Mouse (Mus musculus) neural tube, embryonic 12.5 days (tissue): ENCODE measurements around the gene 2410137M14Rik. TPM values are rescaled to one million over a fixed set of nuclear protein-coding genes. Genes with fewer than 3 reads are reported as not detected.

Experiments used
- ATAC-seq: fragments of 200-750 bp; cut with Nextera tagmentation; 2 replicates; pipeline ENCODE4 v1.8.0; 2017; ENCODE audit warnings: low read depth, mild to moderate bottlenecking, moderate TSS enrichment, moderate library complexity; ENCODE audit not compliant: low FRiP score
- H3K27ac ChIP-seq: fragments of 300-500 bp; sonication (generic); 2 replicates; pipeline ENCODE4 v1.5.1; 2016
- H3K27me3 ChIP-seq: fragments of 300-500 bp; sonication (generic); replicated peaks from 2 replicates; pipeline ENCODE4 v1.6.1; 2016; ENCODE audit warnings: mild to moderate bottlenecking
- H3K36me3 ChIP-seq: fragments of 300-500 bp; sonication (generic); 2 replicates; pipeline ENCODE4 v1.6.1; 2016; ENCODE audit warnings: mild to moderate bottlenecking
- H3K4me1 ChIP-seq: fragments of 300-500 bp; sonication (generic); 2 replicates; pipeline ENCODE4 v1.6.1; 2016
- H3K4me2 ChIP-seq: fragments of 300-500 bp; sonication (generic); replicated peaks from 2 replicates; pipeline ENCODE4 v1.6.1; 2016; ENCODE audit warnings: mild to moderate bottlenecking
- H3K4me3 ChIP-seq: fragments of 300-500 bp; sonication (generic); 2 replicates; pipeline ENCODE4 v1.5.1; 2016
- H3K9ac ChIP-seq: fragments of 300-500 bp; sonication (generic); 2 replicates; pipeline ENCODE4 v1.6.1; 2016; ENCODE audit warnings: mild to moderate bottlenecking
- H3K9me3 ChIP-seq: fragments of 300-500 bp; sonication (generic); 2 replicates; pipeline ENCODE4 v1.6.1; 2016; ENCODE audit warnings: mild to moderate bottlenecking
- WGBS: fragments of 180-500 bp; shearing (Covaris S2); methylation state at CpG from one replicate; pipeline ENCODE4 v1.1.7; 2016; 5-methylcytosine and 5-hydroxymethylcytosine counted together
- polyA plus RNA-seq: library from polyadenylated mRNA; unstranded; fragments of >200 nt; fragmentation: Nextera tagmentation; extraction: Ambion mirVana; gene quantifications from 2 replicates; pipeline ENCODE4 v1.2.1, GENCODE M21; 2016

Gene 2410137M14Rik
- polyA plus RNA-seq, 1 experiment from 2014 or later, result not detected

GRCm38 (mm10) chr17:36942391-36942790, 38.6 kb downstream of the 2410137M14Rik start:
- Histone ChIP-seq H3K9me3 (no peaks in the 10 kb centered on the region), H3K27me3 (peaks cover 43% of the 10 kb centered on the region), H3K36me3 (no peaks in the 10 kb centered on the region), H3K4me2 (peak overlapping the region; percentile 66), H3K4me3 (no peak overlapping the region; the same call in 1 of the 2 replicates), H3K27ac (no peak overlapping the region), H3K4me1 (peaks cover 24% of the 10 kb centered on the region), H3K9ac (peak overlapping the region; percentile 58; the same call in 1 of the 2 replicates)
- 63% methylated on average over 10 of the region's 10 CpGs for WGBS
- no peak for ATAC-seq

- no peak overlapping the region for H3K9ac ChIP-seq
- ATAC-seq, result no peak
- H3K4me1 ChIP-seq, result peaks cover 6% of the 10 kb centered on the region
- 91% methylated on average over 2 of the region's 2 CpGs for WGBS
- H3K36me3 ChIP-seq, result no peaks in the 10 kb centered on the region
- H3K27me3 ChIP-seq, result peaks cover 17% of the 10 kb centered on the region
- H3K27ac ChIP-seq, result no peak overlapping the region
- H3K9me3 ChIP-seq, result no peaks in the 10 kb centered on the region
- no peak overlapping the region for H3K4me2 ChIP-seq
- no peak overlapping the region for H3K4me3 ChIP-seq
Measured at GRCm38 (mm10) chr17:36938056-36938455, 43.0 kb downstream of the 2410137M14Rik start.

GRCm38 (mm10) chr17:36931806-36932205, 49.2 kb downstream of the 2410137M14Rik start:
- 75% methylated on average over 2 of the region's 2 CpGs for WGBS
- ATAC-seq, result no peak
- H3K27me3 ChIP-seq, result no peaks in the 10 kb centered on the region
- no peak overlapping the region for H3K9ac ChIP-seq
- H3K4me3 ChIP-seq, result no peak overlapping the region
- H3K4me1 ChIP-seq, result no peaks in the 10 kb centered on the region
- H3K4me2 ChIP-seq, result no peak overlapping the region
- no peaks in the 10 kb centered on the region for H3K36me3 ChIP-seq
- H3K27ac ChIP-seq, result no peak overlapping the region
- no peaks in the 10 kb centered on the region for H3K9me3 ChIP-seq

GRCm38 (mm10) chr17:36931130-36931529, 49.9 kb downstream of the 2410137M14Rik start:
- H3K27ac ChIP-seq, result no peak overlapping the region
- H3K36me3 ChIP-seq, result no peaks in the 10 kb centered on the region
- no peaks in the 10 kb centered on the region for H3K9me3 ChIP-seq
- no peak overlapping the region for H3K9ac ChIP-seq
- no peak for ATAC-seq
- H3K4me3 ChIP-seq, result no peak overlapping the region
- WGBS, result 82% methylated on average over 4 of the region's 4 CpGs
- H3K27me3 ChIP-seq, result no peaks in the 10 kb centered on the region
- no peak overlapping the region for H3K4me2 ChIP-seq
- H3K4me1 ChIP-seq, result no peaks in the 10 kb centered on the region

- Histone ChIP-seq H3K9me3 (no peaks in the 10 kb centered on the region), H3K9ac (no peak overlapping the region), H3K4me3 (no peak overlapping the region), H3K4me1 (no peaks in the 10 kb centered on the region), H3K27me3 (no peaks in the 10 kb centered on the region), H3K36me3 (no peaks in the 10 kb centered on the region), H3K27ac (no peak overlapping the region), H3K4me2 (no peak overlapping the region)
- no peak for ATAC-seq
- 62% methylated on average over 6 of the region's 6 CpGs for WGBS
Measured at GRCm38 (mm10) chr17:36930233-36930632, 50.8 kb downstream of the 2410137M14Rik start.

- Histone ChIP-seq H3K27ac (no peak overlapping the region), H3K27me3 (no peaks in the 10 kb centered on the region), H3K36me3 (no peaks in the 10 kb centered on the region), H3K4me1 (no peaks in the 10 kb centered on the region), H3K9ac (no peak overlapping the region), H3K4me2 (no peak overlapping the region), H3K9me3 (no peaks in the 10 kb centered on the region), H3K4me3 (no peak overlapping the region)
- ATAC-seq, result no peak
- 82% methylated on average over 12 of the region's 12 CpGs for WGBS
Measured at GRCm38 (mm10) chr17:36929236-36929932, 51.7 kb downstream of the 2410137M14Rik start.

Other genes with a start within 250 kb of the 2410137M14Rik start
- gene H2-M10.5, start 208.3 kb downstream of the 2410137M14Rik start, polyA plus RNA-seq, result not detected in 2 replicates
- gene H2-M10.6, start 169.1 kb downstream of the 2410137M14Rik start, polyA plus RNA-seq, result not detected in 2 replicates
- 52.1 and 56.8 TPM in 2 replicates for gene Trim26, start 144.1 kb downstream of the 2410137M14Rik start, polyA plus RNA-seq
- gene Trim15, start 114.0 kb downstream of the 2410137M14Rik start, polyA plus RNA-seq, result 0.37 and 0.46 TPM in 2 replicates
- 4.6 and 5.4 TPM in 2 replicates for gene Trim10, start 111.7 kb downstream of the 2410137M14Rik start, polyA plus RNA-seq
- not detected in 2 replicates for gene Trim40, start 91.1 kb downstream of the 2410137M14Rik start, polyA plus RNA-seq
- not detected in 2 replicates for gene Trim31, start 83.1 kb downstream of the 2410137M14Rik start, polyA plus RNA-seq
- gene Rnf39, start 38.3 kb downstream of the 2410137M14Rik start, polyA plus RNA-seq, result 0.41 and 1.3 TPM in 2 replicates
- 147 and 155 TPM in 2 replicates for gene Ppp1r11, start 29.5 kb downstream of the 2410137M14Rik start, polyA plus RNA-seq
- gene Znrd1, start 22.7 kb downstream of the 2410137M14Rik start, polyA plus RNA-seq, result 72.3 and 82.2 TPM in 2 replicates
- 6.0 and 6.2 TPM in 2 replicates for gene Znrd1as, start 22.6 kb downstream of the 2410137M14Rik start, polyA plus RNA-seq
- gene H2-M5, start 8.3 kb upstream of the 2410137M14Rik start, polyA plus RNA-seq, result 1.7 and 1.9 TPM in 2 replicates
- gene Zfp57, start 19.9 kb upstream of the 2410137M14Rik start, polyA plus RNA-seq, result 208 and 210 TPM in 2 replicates
- gene Mog, start 42.2 kb upstream of the 2410137M14Rik start, polyA plus RNA-seq, result 1.0 and 1.3 TPM in 2 replicates
- gene Gabbr1, start 64.7 kb upstream of the 2410137M14Rik start, polyA plus RNA-seq, result 44.6 and 47.0 TPM in 2 replicates
- gene Olfr90, start 107.3 kb upstream of the 2410137M14Rik start, polyA plus RNA-seq, result 0.11 TPM in 1 of 2 replicates, not detected in the other
- gene Olfr91, start 117.0 kb upstream of the 2410137M14Rik start, polyA plus RNA-seq, result not detected in 2 replicates
- not detected in 2 replicates for gene Olfr92, start 138.9 kb upstream of the 2410137M14Rik start, polyA plus RNA-seq
- gene Olfr93, start 180.3 kb upstream of the 2410137M14Rik start, polyA plus RNA-seq, result not detected in 2 replicates
- gene Ubd, start 212.7 kb upstream of the 2410137M14Rik start, polyA plus RNA-seq, result not detected in 2 replicates
- gene Olfr94, start 219.8 kb upstream of the 2410137M14Rik start, polyA plus RNA-seq, result not detected in 2 replicates
- not detected in 2 replicates for gene Olfr95, start 231.9 kb upstream of the 2410137M14Rik start, polyA plus RNA-seq
- not detected in 2 replicates for gene Olfr96, start 238.9 kb upstream of the 2410137M14Rik start, polyA plus RNA-seq